Comparison of ENCODE assay signal across 20 mouse cellular contexts in genomic region chr10:108174107-108174506, GRCm38 (mm10). TPM values are rescaled to one million over a fixed set of nuclear protein-coding genes. Genes with fewer than 3 reads are reported as not detected.
DNase-seq lines count a peak whose midpoint lies in the region; ATAC-seq and TF ChIP-seq lines count a peak whose summit lies in the region.
"Had no signal": no experiment of that assay in that cellular context is flagged by ENCODE, and none has a peak within 500 bp of the region (broad histone marks: within the 10 kb centered on the region; RNA-seq: fewer than 3 reads in every experiment).

No protein-coding gene starts in this region.

- TF ChIP-seq CTCF in stomach, postnatal 0 days (IDR thresholded peaks at IDR 0.05; ENCODE audit: low read depth): no peak

- H3K4me3 ChIP-seq in heart, embryonic 10.5 days: no peak overlapping the region
- no peak overlapping the region for H3K4me3 ChIP-seq in stomach, embryonic 15.5 days (replicated peaks)
- no peak overlapping the region for H3K4me3 ChIP-seq in stomach, postnatal 0 days (ENCODE audit: low read depth, low read length)
- no peak overlapping the region for H3K4me3 ChIP-seq in liver, embryonic 13.5 days (replicated peaks)
- H3K4me3 ChIP-seq: forebrain, embryonic 13.5 days; hindbrain, embryonic 15.5 days had no signal

- no peaks in the 10 kb centered on the region for H3K36me3 ChIP-seq in heart, embryonic 10.5 days
- no peaks in the 10 kb centered on the region for H3K36me3 ChIP-seq in stomach, embryonic 15.5 days
- no peaks in the 10 kb centered on the region for H3K36me3 ChIP-seq in stomach, postnatal 0 days (ENCODE audit: control insufficient read depth, insufficient read depth, low read length)
- H3K36me3 ChIP-seq in liver, embryonic 13.5 days: no peaks in the 10 kb centered on the region
- H3K36me3 ChIP-seq: hindbrain, embryonic 15.5 days had no signal

- H3K27ac ChIP-seq in heart, embryonic 10.5 days: peak overlapping the region; percentile 44; the same call in 1 of the 2 replicates
- H3K27ac ChIP-seq in stomach, embryonic 15.5 days: no peak overlapping the region
- H3K27ac ChIP-seq in stomach, postnatal 0 days (replicated peaks): no peak overlapping the region
- H3K27ac ChIP-seq in liver, embryonic 13.5 days: peak overlapping the region; percentile 48
- H3K27ac ChIP-seq: forebrain, embryonic 13.5 days; hindbrain, embryonic 15.5 days had no signal

- H3K9me3 ChIP-seq in heart, embryonic 10.5 days: no peaks in the 10 kb centered on the region
- H3K9me3 ChIP-seq in stomach, embryonic 15.5 days: no peaks in the 10 kb centered on the region
- no peaks in the 10 kb centered on the region for H3K9me3 ChIP-seq in stomach, postnatal 0 days (ENCODE audit: control insufficient read depth, low read length)
- no peaks in the 10 kb centered on the region for H3K9me3 ChIP-seq in liver, embryonic 13.5 days (replicated peaks)
- H3K9me3 ChIP-seq: forebrain, embryonic 13.5 days; hindbrain, embryonic 15.5 days had no signal

- H3K4me2 ChIP-seq in stomach, embryonic 15.5 days: no peak overlapping the region
- no peak overlapping the region for H3K4me2 ChIP-seq in stomach, postnatal 0 days (replicated peaks; ENCODE audit: low read depth)
- H3K4me2 ChIP-seq in liver, embryonic 13.5 days: no peak overlapping the region; the same call in 1 of the 2 replicates
- H3K4me2 ChIP-seq: forebrain, embryonic 13.5 days; hindbrain, embryonic 15.5 days; midbrain, embryonic 11.5 days had no signal

- 60% methylated on average over 5 of the region's 5 CpGs for whole genome bisulfite sequencing in heart, embryonic 10.5 days
- WGBS in stomach, embryonic 15.5 days: 70% methylated on average over 5 of the region's 5 CpGs
- WGBS in stomach, postnatal 0 days: 52% methylated on average over 5 of the region's 5 CpGs
- WGBS in liver, embryonic 13.5 days (ENCODE audit: insufficient replicate concordance): 23% methylated on average over 5 of the region's 5 CpGs

- H3K9ac ChIP-seq in stomach, embryonic 15.5 days: no peak overlapping the region
- H3K9ac ChIP-seq in stomach, postnatal 0 days (ENCODE audit: low read length): no peak overlapping the region
- H3K9ac ChIP-seq in liver, embryonic 13.5 days: no peak overlapping the region
- H3K9ac ChIP-seq: forebrain, embryonic 13.5 days; hindbrain, embryonic 15.5 days had no signal

- no peak for TF ChIP-seq EP300 in stomach, postnatal 0 days (optimal IDR thresholded peaks at IDR 0.05)

- DNase-seq in heart, embryonic 10.5 days (ENCODE audit: low spot score): no peak
- no peak for DNase-seq in heart, postnatal 10 days
- no peak for DNase-seq in stomach, postnatal 0 days (ENCODE audit: low spot score)
- peak; percentile 47 for DNase-seq in liver, embryonic 13.5 days
- DNase-seq in testis, postnatal 10 days (ENCODE audit: low spot score): no peak
- DNase-seq in cerebellum, postnatal 36 days: no peak
- no peak for DNase-seq in left cerebral cortex, postnatal 14 days (ENCODE audit: low spot score in 2 of 2)
- DNase-seq: cerebellum, postnatal 10 days; embryo, embryonic 11 days; kidney, adult 8-10 months; kidney, postnatal 36 days; layer of hippocampus, adult 9-11 months; lung, postnatal 10 days; right cerebral cortex, postnatal 14 days; thymus, postnatal 25 days had no signal

- H3K4me1 ChIP-seq in heart, embryonic 10.5 days: peaks cover 61% of the 10 kb centered on the region
- H3K4me1 ChIP-seq in stomach, embryonic 15.5 days: peaks cover 13% of the 10 kb centered on the region; the same call in 1 of the 2 replicates
- H3K4me1 ChIP-seq in stomach, postnatal 0 days (replicated peaks; ENCODE audit: control insufficient read depth, insufficient read depth): 0 out of 2 replicates have a peak, but pooled peaks cover 4% of the 10 kb centered on the region
- peaks cover 73% of the 10 kb centered on the region for H3K4me1 ChIP-seq in liver, embryonic 13.5 days (replicated peaks)
- H3K4me1 ChIP-seq: forebrain, embryonic 13.5 days had no signal

- peak; percentile 70; the same call in 1 of the 2 replicates for ATAC-seq in stomach, embryonic 15.5 days (ENCODE audit: insufficient read depth, low FRiP score, low read depth)
- no peak for ATAC-seq in stomach, postnatal 0 days (ENCODE audit: low FRiP score, low TSS enrichment)
- ATAC-seq in liver, embryonic 13.5 days (ENCODE audit: low read depth): peak; percentile 84
- ATAC-seq: forebrain, embryonic 13.5 days had no signal

- no peaks in the 10 kb centered on the region for H3K27me3 ChIP-seq in heart, embryonic 10.5 days (ENCODE audit: insufficient read depth, poor library complexity, severe bottlenecking)
- no peaks in the 10 kb centered on the region for H3K27me3 ChIP-seq in stomach, embryonic 15.5 days (replicated peaks)
- no peaks in the 10 kb centered on the region for H3K27me3 ChIP-seq in stomach, postnatal 0 days (ENCODE audit: control insufficient read depth, insufficient read depth, low read length)
- H3K27me3 ChIP-seq in liver, embryonic 13.5 days: no peaks in the 10 kb centered on the region
- H3K27me3 ChIP-seq: CH12.LX; forebrain, embryonic 13.5 days; hindbrain, embryonic 15.5 days had no signal

- intact Hi-C loops in heart, postnatal 10 days (cut with DNase I): no loop called here
- intact Hi-C loops in left cerebral cortex, postnatal 14 days (cut with DNase I): no loop called here

RNA-seq across cellular contexts. Expression of gene Ppp1r12a, which starts 12.1 kb away (rescaled TPM):
- polyA plus RNA-seq in heart, embryonic 10.5 days (2016; fragmentation: Nextera tagmentation; extraction: Ambion mirVana): 110 and 112 TPM in 2 replicates
- 100 to 1,000 TPM; 114 to 115 TPM for total RNA-seq in heart, postnatal 10 days (2021)
- polyA plus RNA-seq in stomach, embryonic 15.5 days (2015; fragmentation: Nextera tagmentation; extraction: Ambion mirVana): 107 and 108 TPM in 2 replicates
- 71.1 and 72.5 TPM in 2 replicates for polyA plus RNA-seq in stomach, postnatal 0 days (2015; fragmentation: Nextera tagmentation; extraction: Ambion mirVana)
- polyA plus RNA-seq in liver, embryonic 13.5 days (2015; fragmentation: Nextera tagmentation; extraction: Ambion mirVana): 39.6 and 40.5 TPM in 2 replicates
- 100 to 1,000 TPM; 127 to 136 TPM for total RNA-seq in left cerebral cortex, postnatal 14 days (2021)

Comparison
In these comparisons a context has a peak if more than half of its experiments do, and no peak if none do; other contexts are left out.
1. H3K27ac ChIP-seq: peak in heart, embryonic 10.5 days (single experiment) and liver, embryonic 13.5 days (single experiment); none in stomach, embryonic 15.5 days (single experiment) and stomach, postnatal 0 days (single experiment).